Mouse (Mus musculus): ENCODE results near the gene Maged1. TPM values are rescaled to one million over a fixed set of nuclear protein-coding genes. Genes with fewer than 3 reads are reported as not detected.
A peak's percentile ranks its signal among the peaks of the same experiment; 100 is the strongest.
"Not testable (repeated sequence)": the region's sequence is repeated elsewhere in the genome, so short reads cannot be mapped to it uniquely, and the experiment has no call there.

Gene Maged1
- polyA plus RNA-seq, 1 experiment from 2014 or later, result 701 TPM

DNA sequence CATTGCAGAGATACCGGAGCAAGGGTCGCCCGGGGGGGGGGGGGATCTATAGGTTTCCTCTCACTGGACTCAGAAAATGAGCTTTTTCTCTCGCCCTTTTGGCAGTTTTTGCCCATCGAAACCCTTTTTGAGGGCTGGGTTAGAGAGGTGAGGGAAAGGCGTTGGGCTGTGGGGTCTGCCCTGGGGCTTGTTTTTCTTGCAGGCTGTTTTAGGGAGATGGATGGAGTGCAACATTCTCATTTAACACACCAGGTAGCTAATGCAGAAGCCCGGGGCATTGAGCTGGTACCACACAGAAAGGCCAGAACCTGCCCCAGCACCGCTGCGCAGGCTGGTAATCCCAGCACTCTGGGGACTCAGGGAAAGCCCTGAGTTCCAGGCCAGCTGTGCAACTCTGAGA, 593 bp upstream of the Maged1 start:
- WGBS, result 16% methylated on average over 9 of the region's 9 CpGs
- TF ChIP-seq CTCF (IDR thresholded peaks at IDR 0.05; ENCODE audit: low read depth), result no peak
- Histone ChIP-seq H3K36me3 (ENCODE audit: insufficient read depth) (peaks cover 28% of the 10 kb centered on the region), H3K4me1 (ENCODE audit: insufficient read depth) (no peaks in the 10 kb centered on the region), H3K27ac (ENCODE audit: low read depth) (peak overlapping the region; percentile 83), H3K9me3 (ENCODE audit: low read depth, low read length) (no peaks in the 10 kb centered on the region), H3K9ac (peak overlapping the region; percentile 52), H3K27me3 (ENCODE audit: insufficient read depth, low read length) (0 out of 2 replicates have a peak, but pooled peaks cover 2% of the 10 kb centered on the region), H3K4me2 (peak overlapping the region; percentile 59), H3K4me3 (ENCODE audit: low read depth, low read length) (peak overlapping the region; percentile 58)
- ATAC-seq (ENCODE audit: insufficient read depth) (no peak), DNase-seq (peak; percentile 23)

GRCm38 (mm10) chrX:94541206-94541605, 737 bp downstream of the Maged1 start:
- ATAC-seq (ENCODE audit: insufficient read depth) (no peak; the same call in 1 of the 2 replicates), DNase-seq (no peak)
- H3K4me1 ChIP-seq (ENCODE audit: insufficient read depth), result no peaks in the 10 kb centered on the region
- 0 out of 2 replicates have a peak, but pooled peaks cover 2% of the 10 kb centered on the region for H3K27me3 ChIP-seq (ENCODE audit: insufficient read depth, low read length)
- TF ChIP-seq CTCF (IDR thresholded peaks at IDR 0.05; ENCODE audit: low read depth), result no peak
- peak overlapping the region; percentile 78 for H3K9ac ChIP-seq
- H3K9me3 ChIP-seq (ENCODE audit: low read depth, low read length), result no peaks in the 10 kb centered on the region
- peak overlapping the region; percentile 56 for H3K4me2 ChIP-seq
- peaks cover 40% of the 10 kb centered on the region for H3K36me3 ChIP-seq (ENCODE audit: insufficient read depth)
- H3K4me3 ChIP-seq (ENCODE audit: low read depth, low read length), result peak overlapping the region; percentile 58
- WGBS, result 11% methylated on average over 25 of the region's 25 CpGs
- peak overlapping the region; percentile 89 for H3K27ac ChIP-seq (ENCODE audit: low read depth)

- DNase-seq (peak; percentile 85), ATAC-seq (ENCODE audit: insufficient read depth) (peak; percentile 39)
- WGBS, result 11% methylated on average over 37 of the region's 37 CpGs
- Histone ChIP-seq H3K4me2 (peak overlapping the region; percentile 56), H3K27me3 (ENCODE audit: insufficient read depth, low read length) (0 out of 2 replicates have a peak, but pooled peaks cover 2% of the 10 kb centered on the region), H3K4me1 (ENCODE audit: insufficient read depth) (no peaks in the 10 kb centered on the region), H3K4me3 (ENCODE audit: low read depth, low read length) (peak overlapping the region; percentile 58), H3K36me3 (ENCODE audit: insufficient read depth) (peaks cover 45% of the 10 kb centered on the region), H3K9me3 (ENCODE audit: low read depth, low read length) (no peaks in the 10 kb centered on the region), H3K27ac (ENCODE audit: low read depth) (peak overlapping the region; percentile 89), H3K9ac (peak overlapping the region; percentile 78)
- TF ChIP-seq CTCF (IDR thresholded peaks at IDR 0.05; ENCODE audit: low read depth), result no peak
These were observed 1.4 kb downstream of the Maged1 start for GRCm38 (mm10) chrX:94540341-94541201.

- Histone ChIP-seq H3K27me3 (ENCODE audit: insufficient read depth, low read length) (no peaks in the 10 kb centered on the region), H3K4me3 (ENCODE audit: low read depth, low read length) (no peak overlapping the region), H3K36me3 (ENCODE audit: insufficient read depth) (peaks cover 39% of the 10 kb centered on the region), H3K4me2 (no peak overlapping the region), H3K27ac (ENCODE audit: low read depth) (no peak overlapping the region), H3K9ac (no peak overlapping the region), H3K9me3 (ENCODE audit: low read depth, low read length) (no peaks in the 10 kb centered on the region), H3K4me1 (ENCODE audit: insufficient read depth) (no peaks in the 10 kb centered on the region)
- 55% methylated on average over 2 of the region's 2 CpGs for WGBS
- no peak for TF ChIP-seq CTCF (IDR thresholded peaks at IDR 0.05; ENCODE audit: low read depth)
- ATAC-seq (ENCODE audit: insufficient read depth), result peak; percentile 50; the same call in 1 of the 2 replicates
- no peak for DNase-seq
These were observed 7.6 kb downstream of the Maged1 start for GRCm38 (mm10) chrX:94534346-94534745.

GRCm38 (mm10) chrX:94530301-94530700, 11.6 kb downstream of the Maged1 start:
- Histone ChIP-seq H3K9me3 (ENCODE audit: low read depth, low read length) (no peaks in the 10 kb centered on the region), H3K27me3 (ENCODE audit: insufficient read depth, low read length) (no peaks in the 10 kb centered on the region), H3K4me3 (ENCODE audit: low read depth, low read length) (no peak overlapping the region), H3K4me1 (ENCODE audit: insufficient read depth) (no peaks in the 10 kb centered on the region), H3K27ac (ENCODE audit: low read depth) (no peak overlapping the region), H3K36me3 (ENCODE audit: insufficient read depth) (0 out of 2 replicates have a peak, but pooled peaks cover 1% of the 10 kb centered on the region), H3K4me2 (no peak overlapping the region), H3K9ac (no peak overlapping the region)
- ATAC-seq (ENCODE audit: insufficient read depth) (no peak), DNase-seq (no peak)
- 85% methylated on average over 3 of the region's 3 CpGs for WGBS
- no peak for TF ChIP-seq CTCF (IDR thresholded peaks at IDR 0.05; ENCODE audit: low read depth)

GRCm38 (mm10) chrX:94522166-94522565, 19.8 kb downstream of the Maged1 start:
- no peak overlapping the region for H3K4me3 ChIP-seq (ENCODE audit: low read depth, low read length)
- H3K36me3 ChIP-seq (ENCODE audit: insufficient read depth), result no peaks in the 10 kb centered on the region
- no peak overlapping the region for H3K27ac ChIP-seq (ENCODE audit: low read depth)
- H3K9me3 ChIP-seq (ENCODE audit: low read depth, low read length), result no peaks in the 10 kb centered on the region
- no peaks in the 10 kb centered on the region for H3K27me3 ChIP-seq (ENCODE audit: insufficient read depth, low read length)
- DNase-seq, result no peak
- TF ChIP-seq CTCF (IDR thresholded peaks at IDR 0.05; ENCODE audit: low read depth), result no peak
- H3K4me1 ChIP-seq (ENCODE audit: insufficient read depth), result no peaks in the 10 kb centered on the region
- no peak overlapping the region for H3K9ac ChIP-seq
- H3K4me2 ChIP-seq, result no peak overlapping the region
- no peak for ATAC-seq (ENCODE audit: insufficient read depth)
- 65% methylated on average over 3 of the region's 3 CpGs for WGBS

GRCm38 (mm10) chrX:94508442-94508819, 33.5 kb downstream of the Maged1 start:
- no peak for TF ChIP-seq CTCF (IDR thresholded peaks at IDR 0.05; ENCODE audit: low read depth)
- Histone ChIP-seq H3K9me3 (ENCODE audit: low read depth, low read length) (no peaks in the 10 kb centered on the region), H3K4me1 (ENCODE audit: insufficient read depth) (no peaks in the 10 kb centered on the region), H3K4me3 (ENCODE audit: low read depth, low read length) (no peak overlapping the region), H3K36me3 (ENCODE audit: insufficient read depth) (no peaks in the 10 kb centered on the region), H3K27me3 (ENCODE audit: insufficient read depth, low read length) (no peaks in the 10 kb centered on the region), H3K27ac (ENCODE audit: low read depth) (no peak overlapping the region), H3K9ac (no peak overlapping the region), H3K4me2 (no peak overlapping the region)
- ATAC-seq (ENCODE audit: insufficient read depth) (no peak), DNase-seq (no peak)
- 60% methylated on average over 3 of the region's 3 CpGs for WGBS

DNA sequence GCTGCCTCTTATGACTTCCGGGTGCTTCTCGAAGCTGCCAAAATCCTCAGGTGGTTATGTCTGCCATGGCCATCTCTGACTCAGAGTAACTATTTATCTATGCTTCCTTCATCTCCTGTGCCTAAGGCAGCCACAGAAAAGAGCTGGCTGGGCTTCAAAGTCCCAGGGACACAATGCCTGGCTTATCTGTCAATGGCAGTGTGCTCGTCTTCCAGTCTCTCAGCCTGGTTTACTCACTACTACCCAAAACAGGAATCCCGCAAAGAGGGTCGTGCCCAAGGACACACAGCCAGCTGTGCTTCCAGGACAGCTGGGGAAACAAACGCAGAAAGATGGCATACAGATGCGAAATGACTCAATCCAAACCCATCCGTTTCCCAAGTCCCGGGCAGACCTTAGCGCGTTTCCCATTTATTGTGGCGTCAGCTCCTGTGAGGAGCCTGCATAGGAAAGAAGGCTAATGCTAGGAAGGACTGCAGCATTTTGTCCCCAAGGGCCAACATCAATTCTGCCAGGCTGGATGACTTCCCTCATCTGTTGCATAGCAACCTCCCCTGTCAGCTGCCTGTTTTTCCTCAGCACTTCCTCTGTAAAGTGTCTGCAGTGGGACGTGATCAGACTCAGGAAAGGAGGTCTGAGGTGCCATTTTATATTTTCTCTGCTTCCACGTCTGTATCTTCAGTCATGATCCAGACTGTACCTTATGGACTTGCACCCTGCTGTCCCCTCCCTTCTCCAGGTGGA, 34.1 kb downstream of the Maged1 start:
- not testable (repeated sequence) for H3K9ac ChIP-seq; H3K4me3 ChIP-seq (ENCODE audit: low read depth, low read length); H3K4me1 ChIP-seq (ENCODE audit: insufficient read depth); H3K36me3 ChIP-seq (ENCODE audit: insufficient read depth); H3K27ac ChIP-seq (ENCODE audit: low read depth); DNase-seq; H3K27me3 ChIP-seq (ENCODE audit: insufficient read depth, low read length); H3K4me2 ChIP-seq; H3K9me3 ChIP-seq (ENCODE audit: low read depth, low read length)
- peak; percentile 17; the same call in 1 of the 2 replicates for ATAC-seq (ENCODE audit: insufficient read depth)
- WGBS, result 29% methylated on average over 7 of the region's 14 CpGs

Measured in lung, embryonic 14.5 days (tissue).